Mouse (Mus musculus): Measurements from ENCODE around the gene Myadml2. TPM values are rescaled to one million over a fixed set of nuclear protein-coding genes. Genes with fewer than 3 reads are reported as not detected.

The Myadml2 gene
- polyA plus RNA-seq, 1 experiment from 2014 or later, result not detected

DNA sequence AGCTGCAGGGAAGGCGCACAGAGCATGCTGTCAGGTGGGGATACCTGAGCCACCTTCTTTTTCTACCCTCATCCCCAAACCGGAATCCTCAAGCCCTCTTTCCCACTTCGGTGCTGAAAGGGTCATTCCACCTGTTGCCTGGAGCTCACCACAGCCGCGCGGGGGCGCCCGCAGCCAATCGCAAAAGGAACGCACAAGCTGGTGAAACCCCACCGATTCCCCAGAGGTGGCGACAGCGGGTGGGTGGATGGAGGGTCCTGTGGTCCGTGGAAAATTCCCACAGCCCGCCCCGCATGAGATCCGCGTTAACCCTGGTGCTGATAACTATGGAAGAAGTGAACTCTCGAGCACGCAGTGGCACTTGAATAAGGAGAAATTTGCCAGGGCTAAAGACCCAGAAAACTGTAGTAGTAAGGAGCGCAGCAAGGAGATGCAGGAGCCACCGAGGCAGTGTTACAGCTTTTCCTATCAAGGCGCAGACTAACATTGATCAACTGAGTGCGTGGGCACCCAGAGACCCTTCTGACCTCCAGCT lies 11.0 kb upstream of the Myadml2 start:
- H3K4me1 ChIP-seq, result peaks cover 33% of the 10 kb centered on the region
- 3% methylated on average over 24 of the region's 24 CpGs for WGBS
- H3K36me3 ChIP-seq, result no peaks in the 10 kb centered on the region
- peak; percentile 78 for DNase-seq (ENCODE audit: low spot score)
- H3K27me3 ChIP-seq (ENCODE audit: low read depth, poor library complexity, severe bottlenecking), result peaks cover 89% of the 10 kb centered on the region
- H3K9me3 ChIP-seq (replicated peaks), result no peaks in the 10 kb centered on the region
- no peak overlapping the region for H3K27ac ChIP-seq (replicated peaks)
- H3K4me3 ChIP-seq, result peak overlapping the region; percentile 53

DNA sequence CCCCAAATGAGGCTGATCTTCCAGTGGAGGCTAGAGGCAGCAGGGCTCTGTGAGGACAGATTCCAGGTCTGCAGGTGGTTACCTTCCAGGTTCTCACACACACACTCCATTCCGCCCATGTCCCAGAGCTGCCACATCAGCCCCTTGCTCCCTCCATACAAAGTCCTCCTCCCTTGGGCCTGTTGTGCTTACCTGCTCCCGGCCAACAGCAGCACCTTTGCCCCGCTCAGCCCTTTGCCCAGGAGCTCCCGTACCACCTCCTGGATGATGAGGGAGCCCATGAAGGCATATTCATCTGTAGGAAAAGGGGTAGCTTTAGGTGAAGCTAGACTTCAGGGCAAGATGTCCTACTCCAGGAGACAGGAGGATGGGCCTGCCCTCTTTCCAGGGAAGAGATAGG lies 9.3 kb upstream of the Myadml2 start:
- Histone ChIP-seq H3K36me3 (no peaks in the 10 kb centered on the region), H3K27me3 (ENCODE audit: low read depth, poor library complexity, severe bottlenecking) (peaks cover 73% of the 10 kb centered on the region), H3K4me3 (no peak overlapping the region), H3K9me3 (replicated peaks) (no peaks in the 10 kb centered on the region), H3K4me1 (peaks cover 29% of the 10 kb centered on the region), H3K27ac (replicated peaks) (no peak overlapping the region)
- no peak for DNase-seq (ENCODE audit: low spot score)
- WGBS, result 83% methylated on average over 4 of the region's 4 CpGs

GRCm38 (mm10) chr11:120654741-120655140 lies 6.8 kb upstream of the Myadml2 start:
- Histone ChIP-seq H3K27me3 (ENCODE audit: low read depth, poor library complexity, severe bottlenecking) (peaks cover 47% of the 10 kb centered on the region), H3K36me3 (no peaks in the 10 kb centered on the region), H3K9me3 (replicated peaks) (no peaks in the 10 kb centered on the region), H3K27ac (replicated peaks) (no peak overlapping the region), H3K4me3 (no peak overlapping the region), H3K4me1 (peaks cover 13% of the 10 kb centered on the region)
- DNase-seq (ENCODE audit: low spot score), result no peak
- WGBS, result 88% methylated on average over 3 of the region's 3 CpGs

GRCm38 (mm10) chr11:120651872-120652271 lies 3.9 kb upstream of the Myadml2 start:
- peaks cover 9% of the 10 kb centered on the region for H3K4me1 ChIP-seq
- DNase-seq (ENCODE audit: low spot score), result no peak
- no peak overlapping the region for H3K27ac ChIP-seq (replicated peaks)
- H3K27me3 ChIP-seq (ENCODE audit: low read depth, poor library complexity, severe bottlenecking), result peaks cover 30% of the 10 kb centered on the region
- WGBS, result 63% methylated on average over 3 of the region's 3 CpGs
- H3K4me3 ChIP-seq, result no peak overlapping the region
- H3K9me3 ChIP-seq (replicated peaks), result no peaks in the 10 kb centered on the region
- no peaks in the 10 kb centered on the region for H3K36me3 ChIP-seq

GRCm38 (mm10) chr11:120647047-120647830 lies 719 bp downstream of the Myadml2 start:
- no peak overlapping the region for H3K4me3 ChIP-seq
- no peak overlapping the region for H3K27ac ChIP-seq (replicated peaks)
- WGBS, result 79% methylated on average over 35 of the region's 35 CpGs
- peaks cover 33% of the 10 kb centered on the region for H3K27me3 ChIP-seq (ENCODE audit: low read depth, poor library complexity, severe bottlenecking)
- H3K4me1 ChIP-seq, result peaks cover 28% of the 10 kb centered on the region
- no peaks in the 10 kb centered on the region for H3K9me3 ChIP-seq (replicated peaks)
- no peaks in the 10 kb centered on the region for H3K36me3 ChIP-seq
- DNase-seq (ENCODE audit: low spot score), result no peak

GRCm38 (mm10) chr11:120643601-120643987 lies 4.4 kb downstream of the Myadml2 start, which contains the start of gene Pycr1:
TSS of gene Pycr1 (minus strand) at chr11:120643769.
- Histone ChIP-seq H3K4me1 (peaks cover 40% of the 10 kb centered on the region), H3K27me3 (ENCODE audit: low read depth, poor library complexity, severe bottlenecking) (peaks cover 45% of the 10 kb centered on the region), H3K27ac (replicated peaks) (peak within 1 kb of the TSS; percentile 87), H3K36me3 (no peaks in the 10 kb centered on the region), H3K9me3 (replicated peaks) (no peaks in the 10 kb centered on the region), H3K4me3 (peak within 1 kb of the TSS; percentile 68)
- under 1% methylated on average over 15 of the region's 15 CpGs for WGBS
- DNase-seq (ENCODE audit: low spot score), result peak; percentile 95

DNA sequence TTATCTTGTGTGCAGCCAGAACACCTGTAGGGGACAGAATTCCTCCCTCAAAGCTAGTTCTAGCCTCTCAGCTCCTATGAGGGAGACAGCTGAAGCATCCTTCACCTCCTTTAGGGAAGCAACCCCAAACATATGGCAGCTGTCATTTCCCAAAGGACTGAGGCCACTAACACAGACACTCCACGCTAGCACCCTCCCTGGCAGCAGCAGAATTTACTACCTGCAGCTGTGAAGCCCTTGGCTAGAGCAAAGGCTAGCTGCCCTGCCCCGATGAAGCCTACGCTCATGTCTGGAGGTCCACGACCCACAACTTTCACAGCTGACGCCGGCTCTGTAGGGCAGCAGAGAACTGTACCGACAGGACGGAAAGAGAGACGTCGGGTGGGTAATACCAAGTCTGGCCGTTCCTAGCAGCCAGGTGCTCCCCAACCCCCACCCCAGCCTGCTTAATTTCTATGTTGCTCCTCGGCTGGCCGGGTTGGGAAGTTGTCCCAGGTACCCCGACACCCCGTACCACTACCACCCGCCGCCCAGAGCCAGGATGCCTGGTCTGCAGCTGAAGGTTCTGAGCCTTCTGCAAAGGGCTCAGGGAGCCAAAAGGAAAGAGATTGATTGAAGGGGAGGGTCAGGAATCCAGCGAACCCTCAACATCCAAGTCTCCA lies 4.9 kb downstream of the Myadml2 start:
- H3K27me3 ChIP-seq (ENCODE audit: low read depth, poor library complexity, severe bottlenecking), result peaks cover 45% of the 10 kb centered on the region
- peak overlapping the region; percentile 87 for H3K27ac ChIP-seq (replicated peaks)
- H3K9me3 ChIP-seq (replicated peaks), result no peaks in the 10 kb centered on the region
- 5% methylated on average over 18 of the region's 18 CpGs for WGBS
- H3K36me3 ChIP-seq, result no peaks in the 10 kb centered on the region
- H3K4me3 ChIP-seq, result peak overlapping the region; percentile 68
- H3K4me1 ChIP-seq, result peaks cover 36% of the 10 kb centered on the region
- DNase-seq (ENCODE audit: low spot score), result no peak

GRCm38 (mm10) chr11:120641869-120642268 lies 6.1 kb downstream of the Myadml2 start:
- Histone ChIP-seq H3K27ac (replicated peaks) (no peak overlapping the region), H3K4me1 (peaks cover 30% of the 10 kb centered on the region)
- 89% methylated on average over 8 of the region's 8 CpGs for WGBS

DNA sequence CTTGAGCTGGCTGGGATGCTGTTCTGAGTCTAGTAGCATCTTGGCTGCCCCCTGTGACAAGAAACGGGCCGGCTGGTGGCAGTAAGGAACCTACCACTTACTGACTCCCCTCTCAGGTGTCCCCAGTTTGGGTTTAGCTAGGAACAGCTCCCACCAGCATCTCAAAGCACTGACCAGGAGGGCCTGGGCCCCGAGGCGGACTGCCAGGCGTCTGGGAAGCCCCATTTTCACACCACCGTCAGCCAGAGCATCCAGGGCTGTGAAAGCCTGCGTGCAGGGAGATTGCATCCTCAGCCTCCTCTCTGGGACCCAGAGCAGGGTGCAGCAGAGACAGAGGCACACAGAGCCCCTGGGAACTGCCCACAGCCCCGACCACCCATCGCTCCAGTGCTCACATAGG lies 6.7 kb downstream of the Myadml2 start:
- Histone ChIP-seq H3K4me3 (peak overlapping the region; percentile 7; the same call in 1 of the 2 replicates), H3K9me3 (replicated peaks) (no peaks in the 10 kb centered on the region), H3K27ac (replicated peaks) (no peak overlapping the region), H3K36me3 (no peaks in the 10 kb centered on the region), H3K27me3 (ENCODE audit: low read depth, poor library complexity, severe bottlenecking) (peaks cover 31% of the 10 kb centered on the region), H3K4me1 (peaks cover 30% of the 10 kb centered on the region)
- DNase-seq (ENCODE audit: low spot score), result no peak
- WGBS, result 64% methylated on average over 9 of the region's 9 CpGs

More at GRCm38 (mm10) chr11:120641869-120642268, 6.1 kb downstream of the Myadml2 start:
- H3K4me3 ChIP-seq, result no peak overlapping the region
- H3K36me3 ChIP-seq, result no peaks in the 10 kb centered on the region
- DNase-seq (ENCODE audit: low spot score), result no peak
- H3K9me3 ChIP-seq (replicated peaks), result no peaks in the 10 kb centered on the region
- peaks cover 35% of the 10 kb centered on the region for H3K27me3 ChIP-seq (ENCODE audit: low read depth, poor library complexity, severe bottlenecking)

- DNase-seq (ENCODE audit: low spot score), result no peak
- no peak overlapping the region for H3K4me3 ChIP-seq
- no peaks in the 10 kb centered on the region for H3K9me3 ChIP-seq (replicated peaks)
- H3K4me1 ChIP-seq, result peaks cover 44% of the 10 kb centered on the region
- H3K27ac ChIP-seq (replicated peaks), result no peak overlapping the region
- H3K36me3 ChIP-seq, result peaks cover 5% of the 10 kb centered on the region; the same call in 1 of the 2 replicates
- no peaks in the 10 kb centered on the region for H3K27me3 ChIP-seq (ENCODE audit: low read depth, poor library complexity, severe bottlenecking)
- 73% methylated on average over 5 of the region's 5 CpGs for WGBS
Measured at GRCm38 (mm10) chr11:120634810-120635209, 13.1 kb downstream of the Myadml2 start.

DNA sequence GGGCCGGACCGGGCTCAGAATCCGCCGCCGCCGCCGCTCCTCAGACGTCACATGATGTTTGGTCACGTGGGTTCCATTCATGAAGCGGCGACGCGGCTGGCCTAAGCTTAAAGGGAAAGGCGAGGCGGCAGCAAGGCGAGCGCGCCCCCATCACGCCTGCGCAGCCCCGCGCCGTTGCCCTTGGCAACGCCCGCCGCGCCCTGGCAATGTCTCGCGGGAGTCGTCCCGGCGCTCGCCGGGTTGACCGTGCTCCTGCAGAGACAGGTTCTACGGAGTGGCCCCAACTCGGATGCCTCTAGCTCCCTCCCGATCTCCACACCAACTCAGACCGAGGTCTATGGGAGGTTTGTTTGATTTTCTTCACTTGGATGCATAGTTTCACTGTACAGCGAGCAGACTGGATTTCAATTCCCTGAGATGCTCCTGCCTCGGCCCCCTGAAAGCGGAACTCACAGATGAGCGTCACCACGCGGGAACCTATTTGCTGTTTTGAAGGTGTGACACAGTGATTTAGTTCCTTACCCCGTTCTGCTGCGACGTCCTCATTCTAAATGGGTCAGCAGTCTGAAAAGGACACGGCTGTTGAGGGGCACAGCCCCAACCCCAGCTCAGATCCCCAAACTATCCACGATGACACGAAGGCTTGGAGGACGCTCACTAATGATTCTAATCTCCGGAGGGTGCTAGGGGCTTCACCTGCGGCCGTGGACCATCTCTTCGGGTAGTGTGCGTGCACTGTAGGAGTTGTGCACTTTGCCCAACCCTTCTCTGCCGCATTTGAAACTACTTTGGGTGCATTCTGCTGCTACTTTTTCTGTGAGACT lies 14.2 kb downstream of the Myadml2 start, which contains the start of gene Mafg:
Mafg (minus strand) TSS at position 81 of the 824 bp plus-strand sequence.
- Histone ChIP-seq H3K9me3 (replicated peaks) (no peaks in the 10 kb centered on the region), H3K36me3 (peaks cover 15% of the 10 kb centered on the region), H3K4me1 (peaks cover 54% of the 10 kb centered on the region), H3K27ac (replicated peaks) (peak within 1 kb of the TSS; percentile 95), H3K4me3 (peak within 1 kb of the TSS; percentile 97), H3K27me3 (ENCODE audit: low read depth, poor library complexity, severe bottlenecking) (no peaks in the 10 kb centered on the region)
- WGBS, result 12% methylated on average over 58 of the region's 58 CpGs
- DNase-seq (ENCODE audit: low spot score), result peak; percentile 96
